Mouse (Mus musculus) liver, embryonic 11.5 days (tissue): ENCODE measurements around the gene Gm17660. TPM values are rescaled to one million over a fixed set of nuclear protein-coding genes. Genes with fewer than 3 reads are reported as not detected.
A peak's percentile ranks its signal among the peaks of the same experiment; 100 is the strongest.

ENCODE experiments used
- ATAC-seq: fragments of 200-750 bp; cut with Nextera tagmentation; replicated peaks from 2 replicates; pipeline ENCODE4 v1.8.0; 2017; ENCODE audit warnings: moderate number of reproducible peaks, mild to moderate bottlenecking, moderate TSS enrichment, moderate library complexity; ENCODE audit not compliant: low FRiP score
- DNase-seq: peaks from one replicate; pipeline ENCODE4 v3.0.0-alpha.2; 2017; ENCODE audit warnings: low spot score
- H3K27ac ChIP-seq: fragments of 300-500 bp; sonication (generic); 2 replicates; pipeline ENCODE4 v1.5.1; 2014; ENCODE audit warnings: mild to moderate bottlenecking, low read depth, low read length, control low read depth
- H3K27me3 ChIP-seq: fragments of 300-500 bp; sonication (generic); replicated peaks from 2 replicates; pipeline ENCODE4 v1.6.1; 2014; ENCODE audit warnings: low read length, mixed read lengths; ENCODE audit not compliant: control insufficient read depth, insufficient read depth
- H3K36me3 ChIP-seq: fragments of 300-500 bp; sonication (generic); 2 replicates; pipeline ENCODE4 v1.6.1; 2014; ENCODE audit warnings: mild to moderate bottlenecking, low read length, moderate library complexity, mixed read lengths; ENCODE audit not compliant: control insufficient read depth, insufficient read depth
- H3K4me1 ChIP-seq: fragments of 300-500 bp; sonication (generic); replicated peaks from 2 replicates; pipeline ENCODE4 v1.6.1; 2014; ENCODE audit warnings: low read length, mixed read lengths; ENCODE audit not compliant: control insufficient read depth, insufficient read depth
- H3K4me2 ChIP-seq: fragments of 300-500 bp; sonication (generic); 2 replicates; pipeline ENCODE4 v1.6.1; 2014; ENCODE audit warnings: mild to moderate bottlenecking, control low read depth, moderate library complexity
- H3K4me3 ChIP-seq: fragments of 300-500 bp; sonication (generic); 2 replicates; pipeline ENCODE4 v1.5.1; 2014; ENCODE audit warnings: low read depth, low read length, control low read depth
- H3K9ac ChIP-seq: fragments of 300-500 bp; sonication (generic); 2 replicates; pipeline ENCODE4 v1.6.1; 2014; ENCODE audit warnings: low read depth, low read length, control low read depth
- H3K9me3 ChIP-seq: fragments of 300-500 bp; sonication (generic); 2 replicates; pipeline ENCODE4 v1.6.1; 2016; ENCODE audit warnings: low read length, inconsistent platforms, mixed read lengths; ENCODE audit not compliant: control insufficient read depth
- WGBS: fragments of 180-500 bp; shearing (Covaris S2); extraction: QIAGEN DNeasy Blood & Tissue Kit; methylation state at CpG from one replicate; pipeline ENCODE4 v1.1.7; 2014; 5-methylcytosine and 5-hydroxymethylcytosine counted together
- polyA plus RNA-seq: library from polyadenylated mRNA; unstranded; fragments of >200 nt; fragmentation: Nextera tagmentation; extraction: Ambion mirVana; gene quantifications from 2 replicates; pipeline ENCODE4 v1.2.1, GENCODE M21; 2014

The Gm17660 gene
- polyA plus RNA-seq, 1 experiment from 2014 or later: not detected

GRCm38 (mm10) chr5:104056295-104056694 lies 21.1 kb downstream of the Gm17660 start:
- Histone ChIP-seq H3K4me2 (no peak overlapping the region), H3K9me3 (no peaks in the 10 kb centered on the region), H3K27ac (0 out of 2 replicates have a peak overlapping the region, but pooled peaks have one; percentile 6), H3K27me3 (no peaks in the 10 kb centered on the region), H3K9ac (no peak overlapping the region), H3K36me3 (peaks cover 11% of the 10 kb centered on the region), H3K4me1 (peaks cover 16% of the 10 kb centered on the region), H3K4me3 (no peak overlapping the region)
- 86% methylated on average over 7 of the region's 7 CpGs for WGBS
- no peak for DNase-seq
- no peak for ATAC-seq

- DNase-seq (no peak), ATAC-seq (no peak)
- Histone ChIP-seq H3K27me3 (no peaks in the 10 kb centered on the region), H3K9ac (no peak overlapping the region), H3K4me2 (no peak overlapping the region), H3K4me1 (peaks cover 16% of the 10 kb centered on the region), H3K4me3 (no peak overlapping the region), H3K27ac (peak overlapping the region; percentile 88; the same call in 1 of the 2 replicates), H3K9me3 (no peaks in the 10 kb centered on the region), H3K36me3 (peaks cover 11% of the 10 kb centered on the region)
- WGBS: 57% methylated on average over 4 of the region's 4 CpGs
These were observed 21.6 kb downstream of the Gm17660 start for GRCm38 (mm10) chr5:104055816-104056215.

GRCm38 (mm10) chr5:104054938-104055337 lies 22.5 kb downstream of the Gm17660 start:
- Histone ChIP-seq H3K4me3 (no peak overlapping the region), H3K27ac (peak overlapping the region; percentile 88), H3K9ac (peak overlapping the region; percentile 39; the same call in 1 of the 2 replicates), H3K9me3 (no peaks in the 10 kb centered on the region), H3K36me3 (peaks cover 15% of the 10 kb centered on the region), H3K4me1 (peaks cover 16% of the 10 kb centered on the region), H3K4me2 (peak overlapping the region; percentile 25; the same call in 1 of the 2 replicates), H3K27me3 (no peaks in the 10 kb centered on the region)
- DNase-seq: no peak
- ATAC-seq: peak; percentile 88
- WGBS: 65% methylated on average over 4 of the region's 4 CpGs

- no peak overlapping the region for H3K4me2 ChIP-seq
- peaks cover 15% of the 10 kb centered on the region for H3K36me3 ChIP-seq
- peaks cover 17% of the 10 kb centered on the region for H3K4me1 ChIP-seq
- H3K27me3 ChIP-seq: no peaks in the 10 kb centered on the region
- ATAC-seq (peak; percentile 56), DNase-seq (no peak)
- H3K27ac ChIP-seq: no peak overlapping the region
- H3K9me3 ChIP-seq: no peaks in the 10 kb centered on the region
- no peak overlapping the region for H3K4me3 ChIP-seq
- H3K9ac ChIP-seq: no peak overlapping the region
- 59% methylated on average over 8 of the region's 8 CpGs for WGBS
These were observed 24.5 kb downstream of the Gm17660 start for GRCm38 (mm10) chr5:104052956-104053355.

GRCm38 (mm10) chr5:104048139-104048538 lies 29.3 kb downstream of the Gm17660 start:
- WGBS: 36% methylated on average over 4 of the region's 4 CpGs
- peaks cover 19% of the 10 kb centered on the region for H3K4me1 ChIP-seq
- ATAC-seq: no peak
- H3K4me3 ChIP-seq: peak overlapping the region; percentile 86
- H3K4me2 ChIP-seq: peak overlapping the region; percentile 73
- peaks cover 15% of the 10 kb centered on the region for H3K36me3 ChIP-seq
- H3K9ac ChIP-seq: peak overlapping the region; percentile 94
- no peaks in the 10 kb centered on the region for H3K27me3 ChIP-seq
- no peaks in the 10 kb centered on the region for H3K9me3 ChIP-seq
- DNase-seq: no peak
- H3K27ac ChIP-seq: peak overlapping the region; percentile 91; the same call in 1 of the 2 replicates

GRCm38 (mm10) chr5:104047200-104048105 lies 30.0 kb downstream of the Gm17660 start:
- H3K9me3 ChIP-seq: no peaks in the 10 kb centered on the region
- no peaks in the 10 kb centered on the region for H3K27me3 ChIP-seq
- H3K9ac ChIP-seq: peak overlapping the region; percentile 94
- H3K4me2 ChIP-seq: peak overlapping the region; percentile 73
- peak overlapping the region; percentile 91 for H3K27ac ChIP-seq
- peak; percentile 8 for ATAC-seq
- H3K36me3 ChIP-seq: peaks cover 15% of the 10 kb centered on the region
- DNase-seq: no peak
- peaks cover 20% of the 10 kb centered on the region for H3K4me1 ChIP-seq
- peak overlapping the region; percentile 86 for H3K4me3 ChIP-seq
- 4% methylated on average over 19 of the region's 19 CpGs for WGBS

- Histone ChIP-seq H3K4me3 (peak within 1 kb of the TSS; percentile 86), H3K36me3 (peaks cover 12% of the 10 kb centered on the region), H3K27me3 (no peaks in the 10 kb centered on the region), H3K9ac (peak within 1 kb of the TSS; percentile 94), H3K27ac (peak within 1 kb of the TSS; percentile 91), H3K9me3 (no peaks in the 10 kb centered on the region), H3K4me2 (peak within 1 kb of the TSS; percentile 73), H3K4me1 (peaks cover 20% of the 10 kb centered on the region)
- 5% methylated on average over 90 of the region's 90 CpGs for WGBS
- ATAC-seq: peak; percentile 94
- peak; percentile 95 for DNase-seq
These were observed 30.9 kb downstream of the Gm17660 start, which contains the start of gene Nudt9 for GRCm38 (mm10) chr5:104046256-104047199. Gene Nudt9, plus strand, starts transcription at chr5:104046306.

- H3K9me3 ChIP-seq: no peaks in the 10 kb centered on the region
- H3K27ac ChIP-seq: peak overlapping the region; percentile 6; the same call in 1 of the 2 replicates
- H3K36me3 ChIP-seq: no peaks in the 10 kb centered on the region
- H3K27me3 ChIP-seq: no peaks in the 10 kb centered on the region
- peaks cover 20% of the 10 kb centered on the region for H3K4me1 ChIP-seq
- H3K4me3 ChIP-seq: no peak overlapping the region
- DNase-seq (no peak), ATAC-seq (peak; percentile 46)
- H3K4me2 ChIP-seq: peak overlapping the region; percentile 30
- WGBS: 23% methylated on average over 2 of the region's 2 CpGs
- no peak overlapping the region for H3K9ac ChIP-seq
These were observed 33.7 kb downstream of the Gm17660 start for GRCm38 (mm10) chr5:104043704-104044103.
